Mouse (Mus musculus) cerebellum, adult 2 months (tissue): ENCODE measurements around the gene Cpne4.

Experiments used
- CTCF ChIP-seq: fragments of 200-500 bp; IDR thresholded peaks from 2 replicates; pipeline ENCODE4 v1.5.1; 2011; ENCODE audit warnings: low read depth, mild to moderate bottlenecking, control low read depth, low read length, moderate library complexity, borderline replicate concordance; ENCODE audit not compliant: insufficient read depth
- POLR2A ChIP-seq: fragments of 200-500 bp; IDR thresholded peaks from 2 replicates; pipeline ENCODE4 v1.6.1; 2011; ENCODE audit warnings: low read length, control low read depth, borderline replicate concordance; ENCODE audit not compliant: insufficient read depth

DNA sequence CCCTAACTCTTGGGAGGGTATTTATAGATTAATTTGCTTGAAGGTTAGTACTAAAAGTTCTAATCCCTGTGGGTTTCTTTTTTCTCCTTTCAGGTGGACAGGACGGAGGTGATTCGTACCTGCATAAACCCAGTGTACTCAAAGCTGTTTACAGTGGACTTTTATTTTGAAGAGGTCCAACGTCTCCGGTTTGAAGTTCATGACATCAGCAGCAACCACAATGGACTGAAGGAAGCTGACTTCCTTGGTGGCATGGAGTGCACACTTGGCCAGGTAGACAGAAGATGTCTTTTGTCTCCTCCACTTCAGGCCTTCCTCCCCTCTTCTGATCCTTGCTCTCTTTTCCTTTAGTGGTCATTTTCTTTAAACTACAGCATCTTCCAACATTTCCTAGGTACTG, 325.5 kb downstream of the Cpne4 start:
- TF ChIP-seq POLR2A (no peak), CTCF (no peak)
